Mouse (Mus musculus) left cerebral cortex, postnatal 14 days (tissue): ENCODE data around the gene Cep95. TPM values are rescaled to one million over a fixed set of nuclear protein-coding genes. Genes with fewer than 3 reads are reported as not detected.
"Not testable (repeated sequence)": the region's sequence is repeated elsewhere in the genome, so short reads cannot be mapped to it uniquely, and the experiment has no call there.

Source experiments
- DNase-seq, 2 experiments: peaks; one replicate each; pipeline ENCODE4 v3.0.0; 2021 to 2022; ENCODE audit warnings: low spot score in 2 of 2, mixed read lengths in 1 of 2
- intact Hi-C: fragments of 180-260 bp; cut with DNase I; formaldehyde crosslinking; loops from one replicate; pipeline ENCODE4 v1.15.1; 2025
- total RNA-seq, 2 experiments: library from RNA; stranded (reverse); gene quantifications; 2 replicates each; pipeline ENCODE4 v1.2.3; 2021

The Cep95 gene
- total RNA-seq, 2 experiments from 2014 or later = 8.3 to 12.0 TPM

DNA sequence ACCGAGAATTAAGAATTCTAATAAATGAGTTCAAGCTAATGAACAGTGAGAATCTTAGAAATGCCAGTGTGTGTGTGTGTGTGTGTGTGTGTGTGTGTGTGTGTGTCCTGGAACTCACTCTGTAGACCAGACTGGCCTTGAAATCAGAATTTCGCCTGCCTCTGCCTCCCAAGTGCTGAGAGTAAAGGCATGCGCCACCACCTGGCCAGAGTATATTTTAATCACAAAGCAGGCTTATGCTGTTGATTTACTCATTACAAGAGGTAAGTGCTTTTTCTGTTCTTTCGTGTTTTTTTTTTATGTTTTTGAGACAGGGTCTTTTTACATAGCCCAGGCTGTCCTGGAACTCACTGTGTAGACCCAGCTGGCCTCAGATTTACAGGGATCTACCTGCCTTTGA is 4.8 kb downstream of the Cep95 start:
- DNase-seq = no peak
- intact Hi-C loops = no loop called here

DNA sequence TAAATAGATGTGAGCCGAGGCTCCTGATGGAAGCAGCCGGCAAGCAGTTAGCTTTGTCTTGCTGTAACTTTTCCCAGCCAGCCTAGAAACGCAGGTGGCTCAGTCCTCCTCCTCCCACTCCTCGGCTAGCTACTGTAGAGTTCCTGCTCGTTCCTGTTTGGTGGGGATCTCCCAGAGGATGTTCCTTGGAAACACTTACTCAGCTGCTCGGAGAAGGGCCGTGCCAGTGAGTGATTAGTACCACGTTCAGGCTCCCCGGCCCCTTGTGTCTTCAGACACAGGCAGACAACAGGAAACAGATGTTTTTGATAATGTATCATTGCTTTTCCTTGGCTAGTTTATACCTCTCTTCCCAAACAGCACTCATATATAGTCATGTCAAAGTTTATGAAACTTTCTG is 6.6 kb downstream of the Cep95 start:
- DNase-seq = no peak
- intact Hi-C loops = no loop called here

DNA sequence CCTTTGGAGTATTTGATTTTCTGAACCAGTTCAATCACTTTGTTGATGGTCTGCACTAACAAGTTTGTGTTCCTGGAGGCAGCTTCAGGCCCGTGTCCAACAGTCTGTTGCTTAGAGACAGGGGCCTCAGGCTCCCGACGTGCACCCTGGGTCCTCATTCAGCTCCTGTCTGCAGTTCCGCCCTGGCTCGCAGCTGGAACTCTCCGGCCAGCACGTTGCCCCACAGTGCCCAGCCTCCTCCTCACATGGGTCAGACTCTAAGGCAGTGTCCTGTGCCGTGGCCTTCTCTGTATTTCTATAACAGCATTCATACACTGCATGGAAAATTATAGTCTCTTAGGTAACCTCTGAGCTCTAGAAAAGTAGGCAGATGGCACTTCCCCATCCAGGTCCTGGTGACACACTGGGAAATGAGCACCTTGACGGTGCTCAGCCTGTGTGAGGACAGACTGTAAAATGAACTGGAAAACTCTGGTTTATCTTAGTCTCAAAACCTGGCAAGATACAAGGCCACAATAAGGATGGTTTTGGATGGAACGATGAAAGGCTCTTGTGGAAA is 13.1 kb downstream of the Cep95 start:
- intact Hi-C loops = no loop called here
- no peak for DNase-seq

DNA sequence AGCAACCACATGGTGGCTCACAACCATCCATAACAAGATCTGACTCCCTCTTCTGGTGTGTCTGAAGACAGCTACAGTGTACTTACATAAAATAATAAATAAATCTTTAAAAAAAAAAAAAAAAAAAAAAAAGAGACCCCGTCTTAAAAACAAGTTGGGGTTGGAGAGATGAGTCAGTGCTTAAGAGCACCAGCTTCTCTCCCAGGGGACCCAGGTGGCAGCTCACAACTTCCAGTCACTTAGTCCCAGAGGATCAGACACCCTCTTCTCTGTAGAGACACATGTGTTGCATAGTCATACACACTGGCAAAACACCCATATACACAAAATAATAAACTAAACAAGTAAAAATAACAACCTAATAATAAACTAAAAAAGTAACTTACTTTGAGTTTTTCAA is 18.4 kb downstream of the Cep95 start:
- intact Hi-C loops, DNase-seq: not testable (repeated sequence)

DNA sequence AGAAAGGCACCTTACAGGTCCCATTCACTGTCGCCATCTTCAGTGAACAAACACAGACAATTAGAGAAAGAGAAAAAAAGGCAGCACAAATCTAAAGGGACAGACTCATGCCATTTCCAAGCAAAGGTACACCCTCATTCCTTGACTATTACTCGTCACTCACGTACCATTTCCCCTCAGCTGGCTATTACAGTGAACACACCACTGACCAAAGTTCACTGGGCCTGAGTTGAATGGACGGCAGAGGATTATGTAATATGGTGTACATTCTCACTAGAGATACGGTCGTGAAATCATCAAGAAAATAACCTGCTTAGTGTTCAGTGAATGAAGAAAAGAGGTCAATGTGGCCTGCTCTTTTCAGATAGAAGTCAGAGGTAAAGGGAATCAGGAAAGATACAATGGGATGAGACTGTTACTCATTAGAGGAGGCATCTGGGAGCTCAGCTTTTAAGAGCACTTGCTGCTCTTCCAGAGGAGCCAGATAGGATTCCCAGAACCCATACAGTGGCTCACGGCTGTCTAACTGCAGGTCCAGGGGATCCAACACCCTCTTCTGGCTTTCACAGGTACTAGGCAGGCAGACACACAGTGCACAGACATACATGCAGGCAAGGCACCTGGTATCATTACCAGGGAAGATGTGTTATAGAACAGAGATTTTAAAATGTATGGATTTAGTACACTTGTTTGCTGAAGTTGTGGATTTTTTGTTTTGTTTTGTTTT is 23.5 kb downstream of the Cep95 start:
- DNase-seq = no peak
- intact Hi-C loops = no loop called here

DNA sequence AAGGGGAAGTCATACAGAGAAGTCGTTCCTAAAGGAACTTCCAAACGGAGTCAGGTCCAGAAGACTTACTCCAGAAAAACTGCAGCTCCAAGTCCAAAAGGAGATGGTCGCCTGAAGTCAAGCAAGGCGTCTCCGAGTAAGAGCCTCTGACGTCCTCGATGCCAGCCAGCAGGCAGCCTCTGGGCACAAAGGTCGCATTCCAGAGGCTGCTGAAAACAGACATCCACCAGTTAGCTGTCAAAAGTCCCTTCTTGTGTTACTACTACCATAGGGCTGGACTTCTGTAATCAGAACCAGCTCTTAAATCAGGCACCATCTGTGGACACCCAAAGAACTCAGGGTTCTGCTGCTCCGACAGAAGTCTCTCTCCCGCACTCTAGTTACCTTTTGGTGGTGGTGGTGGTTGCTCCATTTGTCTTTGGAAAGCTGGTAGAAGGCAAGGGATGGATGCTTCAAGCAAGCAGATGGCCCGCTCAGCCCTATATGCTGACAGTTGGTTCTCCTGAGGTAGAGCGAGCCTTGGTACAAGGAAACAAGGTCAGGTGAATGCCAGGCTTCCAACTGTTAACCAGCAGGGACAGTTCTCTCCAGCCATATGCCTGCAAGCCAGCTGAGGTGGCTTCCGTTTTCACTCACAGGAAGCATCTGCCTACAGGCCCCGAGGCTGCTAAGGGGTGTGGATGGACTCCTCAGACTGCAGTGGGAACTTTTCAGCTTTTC is 25.7 kb downstream of the Cep95 start:
- no peak for DNase-seq
- intact Hi-C loops = no loop called here

DNA sequence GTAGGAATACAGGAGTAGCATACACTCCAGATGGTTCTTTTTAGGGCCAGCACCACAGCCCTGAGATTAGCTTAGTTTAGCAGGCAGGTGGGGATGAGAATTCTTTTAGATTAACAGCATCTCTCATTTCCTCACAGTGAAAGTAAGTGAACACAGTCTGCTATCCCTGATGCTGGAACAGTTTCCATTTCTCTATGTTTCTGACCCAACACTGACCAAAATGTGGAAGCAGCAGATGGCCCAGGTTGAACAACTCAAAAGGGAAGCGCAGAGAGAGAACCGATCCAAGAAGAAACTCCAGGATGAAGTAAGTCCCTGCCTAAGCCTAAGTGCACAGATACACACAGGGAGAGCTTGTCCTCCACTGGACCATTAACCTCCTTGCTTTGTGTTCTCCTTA is 26.3 kb downstream of the Cep95 start:
- no peak for DNase-seq
- intact Hi-C loops = no loop called here

DNA sequence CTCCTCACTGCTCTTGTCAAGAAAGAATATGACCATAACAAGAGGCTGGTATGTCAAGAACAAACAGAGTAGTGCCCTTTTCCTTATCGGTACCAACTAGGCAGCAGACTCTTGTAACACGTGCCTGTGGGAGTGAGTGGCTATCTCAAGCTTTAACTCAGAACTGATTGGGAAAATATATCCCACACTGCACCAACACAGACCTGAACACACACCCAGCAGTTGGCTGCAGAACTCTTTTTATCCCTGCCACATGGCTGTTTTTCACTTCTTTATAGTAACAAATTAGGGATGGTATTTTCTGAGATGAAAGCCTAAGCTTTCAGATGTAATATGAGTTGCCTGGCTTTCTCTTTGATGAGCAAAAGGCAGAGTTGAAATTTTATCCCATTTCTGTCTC is 26.7 kb downstream of the Cep95 start:
- no peak for DNase-seq
- intact Hi-C loops = no loop called here

DNA sequence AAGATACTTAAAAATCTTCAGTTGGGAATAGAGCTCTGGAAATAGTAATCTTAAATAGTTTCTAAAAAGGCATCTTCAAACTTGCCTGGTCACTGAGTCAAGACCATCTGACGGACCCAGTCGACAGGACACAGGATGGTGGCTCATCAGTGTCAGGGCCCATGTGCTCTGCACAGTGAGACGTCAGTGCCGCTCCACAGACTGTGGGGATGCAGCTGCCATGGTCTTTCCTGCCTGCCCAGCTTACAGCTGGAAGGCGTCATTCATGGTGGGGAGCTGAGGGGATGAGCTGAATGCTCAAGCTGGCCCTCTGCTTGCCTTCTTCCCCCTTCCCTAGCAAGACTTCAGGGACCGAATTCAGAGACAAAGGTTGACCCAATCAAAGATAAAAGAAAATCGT is 27.3 kb downstream of the Cep95 start:
- no peak for DNase-seq

DNA sequence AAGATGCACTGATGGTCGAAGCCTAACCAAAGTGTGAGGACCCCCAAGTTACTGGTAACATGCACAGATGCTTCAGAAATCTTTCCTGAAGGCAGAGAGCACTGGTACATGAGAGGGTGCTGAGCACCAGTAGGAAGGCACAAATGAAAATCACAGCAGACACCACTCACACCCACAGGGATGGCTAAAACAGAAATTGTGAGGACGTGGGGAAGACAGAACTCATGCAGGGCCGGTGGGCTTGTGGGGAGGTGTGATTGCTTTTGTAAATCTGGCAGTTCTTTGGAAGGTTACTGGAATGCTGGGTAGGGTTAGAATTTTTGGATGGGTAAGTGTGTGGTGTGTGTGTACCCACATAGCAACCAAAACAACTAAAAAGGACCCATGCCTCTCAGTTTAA is 28.1 kb downstream of the Cep95 start:
- no peak for DNase-seq

More for the DNA sequence above, 27.3 kb downstream of the Cep95 start:
- intact Hi-C loops = no loop called here

DNA sequence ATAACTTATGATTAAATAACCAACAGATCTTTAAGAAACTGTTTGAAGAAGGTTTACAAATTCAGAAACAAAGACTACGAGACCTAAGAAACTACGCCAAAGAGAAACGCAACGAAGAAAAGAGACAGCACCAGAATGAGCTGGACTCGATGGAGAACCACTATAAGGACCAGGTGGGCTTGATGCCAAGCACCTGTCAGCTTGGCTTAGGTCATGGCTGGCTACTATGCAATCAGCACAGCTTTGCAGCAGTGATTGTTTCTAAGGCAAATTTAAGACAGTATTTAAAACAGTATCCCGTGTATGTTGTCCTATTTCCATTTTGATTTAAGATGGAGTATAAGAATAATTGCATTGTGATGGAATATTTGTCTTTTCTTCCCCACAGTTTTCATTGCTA is 28.8 kb downstream of the Cep95 start:
- intact Hi-C loops = no loop called here
- DNase-seq = no peak

More for the DNA sequence above, 28.1 kb downstream of the Cep95 start:
- intact Hi-C loops = no loop called here

DNA sequence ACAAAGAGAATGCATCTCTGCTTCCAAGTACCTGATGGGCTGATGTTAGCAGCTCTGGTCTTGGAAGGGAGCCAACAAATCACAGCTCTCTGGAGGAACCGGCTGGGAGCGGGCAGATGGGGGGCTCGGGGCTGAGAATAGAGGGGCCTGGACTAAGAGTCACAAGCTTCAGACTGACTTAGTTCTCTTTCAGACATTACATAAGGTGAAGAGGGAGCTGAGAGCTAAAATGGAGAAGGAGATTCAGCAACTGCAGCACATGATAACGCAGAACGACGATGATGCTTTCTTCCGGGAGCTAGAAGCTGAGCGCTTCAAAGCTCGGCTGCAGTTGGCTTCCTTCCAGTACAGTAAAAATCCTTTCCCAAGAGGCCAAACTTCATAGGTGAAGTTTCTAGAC is 29.3 kb downstream of the Cep95 start:
- DNase-seq = no peak
- intact Hi-C loops = no loop called here

DNA sequence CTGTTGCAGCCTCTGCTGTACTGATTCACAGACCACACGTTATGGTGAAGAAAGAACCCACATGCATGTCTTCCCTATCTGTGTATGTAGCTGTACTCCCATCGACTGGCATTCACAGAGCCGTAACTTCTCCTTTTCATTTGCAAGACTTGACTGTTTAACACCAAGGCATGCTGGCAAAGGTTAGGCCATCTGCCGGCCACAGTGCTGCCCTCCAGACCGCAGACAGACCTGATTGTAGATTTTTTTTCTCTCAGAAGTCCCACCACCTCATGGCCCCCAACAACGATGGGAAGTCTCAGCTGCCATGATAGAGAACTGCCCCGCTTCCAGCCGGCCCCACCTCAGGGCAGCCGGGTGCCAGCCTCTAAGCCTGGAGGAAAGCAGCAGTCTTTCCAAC is 30.5 kb downstream of the Cep95 start:
- intact Hi-C loops = no loop called here
- DNase-seq = no peak

DNA sequence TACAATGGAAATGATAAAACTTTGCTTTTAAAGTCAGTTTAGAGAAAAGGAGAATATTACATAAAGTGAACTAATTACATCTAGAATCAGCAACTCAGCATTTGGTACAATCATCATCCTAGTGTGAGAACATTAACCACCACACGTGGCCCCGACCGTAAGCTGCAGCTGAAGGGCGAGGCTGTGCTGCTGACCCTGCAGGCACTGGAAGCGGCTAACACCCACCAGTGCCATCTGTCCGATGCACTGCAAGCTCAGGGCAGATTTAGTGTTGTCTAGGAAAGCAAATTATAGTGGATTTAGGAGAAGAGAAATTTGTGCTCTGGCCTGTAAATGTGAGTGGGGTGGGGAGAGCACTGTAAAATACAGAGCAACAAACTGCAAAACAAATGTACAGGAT is 31.2 kb downstream of the Cep95 start:
- intact Hi-C loops = no loop called here
- no peak for DNase-seq

DNA sequence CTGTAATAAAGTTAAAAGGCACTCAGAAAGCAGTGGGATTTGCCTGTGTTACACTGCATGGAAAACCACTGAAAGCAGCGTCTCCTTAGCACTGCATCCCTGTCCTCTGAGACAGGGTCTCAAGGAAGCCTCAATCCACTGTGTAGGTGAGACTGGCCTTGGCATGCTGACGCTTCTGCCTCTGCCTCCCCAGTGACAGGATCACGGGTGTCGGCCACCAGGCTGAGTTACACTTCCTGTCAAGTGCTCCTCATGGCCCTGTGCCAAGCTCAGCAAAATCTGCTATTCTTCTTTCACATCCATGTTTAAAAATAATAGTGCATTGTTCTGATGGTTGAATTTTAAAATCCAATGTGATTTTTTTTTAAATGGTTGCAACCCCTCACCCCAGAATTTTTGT is 31.9 kb downstream of the Cep95 start:
- DNase-seq = peak in 1 of 2 experiments; percentile 50
- intact Hi-C loops = no loop called here

DNA sequence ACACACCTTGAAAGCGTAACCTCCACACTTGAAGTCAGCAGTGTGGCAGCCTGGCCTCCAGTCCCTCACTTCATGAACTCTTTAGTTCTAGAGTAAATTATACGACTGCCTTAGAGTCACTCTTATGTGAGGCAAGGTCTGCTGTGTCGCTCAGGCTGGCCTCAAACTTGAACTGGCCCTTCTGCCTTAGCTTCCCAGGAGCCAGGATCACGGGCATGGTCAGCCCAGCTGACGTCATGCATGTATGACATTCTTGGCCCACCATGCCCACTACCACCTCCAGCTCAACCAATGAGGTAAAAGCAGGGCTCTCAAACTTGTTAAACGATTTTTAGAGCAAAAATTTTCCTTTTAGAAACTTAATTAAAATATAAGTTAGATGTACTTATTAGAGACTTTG is 32.3 kb downstream of the Cep95 start:
- intact Hi-C loops = no loop called here
- DNase-seq = no peak

DNA sequence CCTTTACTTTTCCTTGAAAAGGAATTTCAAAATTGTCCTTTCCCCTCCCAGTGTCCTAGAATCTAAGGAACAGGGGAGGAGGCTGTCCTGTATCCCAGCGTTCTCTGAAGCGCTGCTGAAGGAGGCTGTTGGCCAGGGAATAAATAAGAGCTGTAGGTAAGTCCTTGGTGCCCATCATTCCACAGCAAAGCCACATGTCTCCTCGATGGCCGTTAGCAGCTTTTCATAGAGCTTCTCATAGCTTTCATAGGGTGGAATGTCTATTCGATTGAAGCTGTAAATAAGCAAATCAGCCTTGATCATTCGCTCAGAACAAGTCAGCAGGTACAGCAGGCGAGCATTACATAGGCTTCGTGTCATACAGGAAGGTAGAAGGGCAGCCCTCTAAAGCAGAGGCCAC is 33.4 kb downstream of the Cep95 start:
- DNase-seq = no peak
- intact Hi-C loops = no loop called here

DNA sequence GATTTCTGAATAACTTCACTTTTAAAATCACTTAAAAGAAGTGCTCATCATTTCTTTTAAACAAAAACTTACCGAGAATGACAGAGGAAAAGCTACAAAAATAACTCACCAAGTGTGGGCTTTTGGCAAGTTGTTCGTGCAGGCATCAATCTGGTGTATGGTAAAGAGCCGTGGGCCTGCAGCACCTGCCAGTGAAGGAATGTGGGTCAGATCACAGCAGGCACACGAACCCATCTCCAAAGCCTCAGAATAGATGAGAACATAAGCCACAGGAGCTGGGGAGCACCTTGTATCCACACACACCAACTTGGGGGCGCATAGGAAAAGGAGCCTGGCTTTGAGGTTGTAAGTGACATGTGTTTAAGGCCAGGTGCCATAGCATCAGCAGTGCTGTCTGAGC is 33.9 kb downstream of the Cep95 start:
- intact Hi-C loops = no loop called here
- DNase-seq = peak in 1 of 2 experiments; percentile 66

DNA sequence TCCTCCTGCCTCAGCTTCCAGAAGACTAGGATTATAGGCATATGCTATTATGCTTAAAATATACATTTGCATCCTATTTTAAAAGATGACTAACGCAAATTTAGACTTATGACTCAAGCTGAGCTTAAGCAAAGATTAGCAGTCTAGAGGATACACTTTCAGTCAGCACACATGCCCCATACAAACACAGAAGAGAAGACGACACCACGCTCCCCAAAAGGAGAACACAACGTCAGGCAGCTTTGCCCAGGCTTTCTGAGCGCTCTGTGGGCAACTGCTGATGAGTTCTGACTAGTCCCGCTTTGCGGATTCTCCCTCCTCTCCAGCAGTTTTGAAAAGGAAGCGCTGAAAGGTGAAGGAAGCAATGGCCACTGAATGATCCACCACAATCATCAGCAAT is 34.7 kb downstream of the Cep95 start:
- DNase-seq = no peak
- intact Hi-C loops = no loop called here

DNA sequence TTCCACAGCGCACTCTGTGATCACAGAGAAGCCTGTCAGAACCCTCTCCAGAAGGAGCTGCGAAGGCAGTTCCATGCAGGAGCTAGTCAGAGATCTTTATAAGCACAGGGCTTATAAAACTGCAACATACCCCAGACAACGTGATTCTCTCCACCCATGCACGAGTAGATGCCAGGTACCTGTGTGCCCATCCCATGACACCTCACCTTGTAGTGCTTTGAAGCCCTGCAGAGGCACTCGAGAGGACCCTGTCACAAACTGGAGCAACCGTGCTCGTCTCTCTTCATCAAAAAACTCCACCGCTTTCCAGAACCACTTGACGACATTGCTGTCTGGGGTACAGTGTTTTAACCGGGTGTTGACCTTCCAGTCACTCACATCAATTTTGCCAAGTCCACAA is 35.4 kb downstream of the Cep95 start:
- DNase-seq = no peak
- intact Hi-C loops = no loop called here

DNA sequence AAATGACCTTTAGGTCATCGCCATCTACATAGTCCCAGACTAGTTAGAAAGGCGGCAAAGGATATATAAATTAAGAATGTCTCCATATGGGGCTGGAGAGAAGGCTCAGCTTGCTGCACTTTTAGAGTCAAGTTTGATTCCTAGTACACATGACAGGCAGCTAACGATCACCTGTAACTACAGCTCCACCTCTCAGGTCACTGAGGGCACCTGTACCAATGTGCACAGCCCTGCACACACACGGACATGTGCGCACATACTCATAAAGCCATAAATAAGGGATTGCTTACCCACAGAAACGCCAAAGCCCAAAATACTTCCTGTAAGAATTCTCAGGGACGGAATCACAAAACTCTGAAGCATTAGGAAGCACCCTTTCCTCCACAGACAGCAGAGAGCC is 39.0 kb downstream of the Cep95 start:
- intact Hi-C loops = no loop called here
- no peak for DNase-seq
